Mouse (Mus musculus) cerebellum, adult 2 months (tissue): Measurements from ENCODE around the gene Fndc8.

ENCODE experiments used
- CTCF ChIP-seq: fragments of 200-500 bp; IDR thresholded peaks from 2 replicates; pipeline ENCODE4 v1.5.1; 2011; ENCODE audit warnings: low read depth, mild to moderate bottlenecking, control low read depth, low read length, moderate library complexity, borderline replicate concordance; ENCODE audit not compliant: insufficient read depth
- POLR2A ChIP-seq: fragments of 200-500 bp; IDR thresholded peaks from 2 replicates; pipeline ENCODE4 v1.6.1; 2011; ENCODE audit warnings: low read length, control low read depth, borderline replicate concordance; ENCODE audit not compliant: insufficient read depth

- TF ChIP-seq CTCF = no peak
- no peak for TF ChIP-seq POLR2A
Measured at GRCm38 (mm10) chr11:82863059-82863458, 28.9 kb upstream of the Fndc8 start.
